Mouse (Mus musculus): Measurements from ENCODE around the gene Acot11.

- no peak for TF ChIP-seq CTCF (IDR thresholded peaks at IDR 0.05; ENCODE audit: low read depth)
- no peak for TF ChIP-seq EP300 (optimal IDR thresholded peaks at IDR 0.05)
Observed at GRCm38 (mm10) chr4:106819404-106819803, 14.6 kb upstream of the Acot11 start.
